Mouse (Mus musculus) limb, embryonic 11.5 days (tissue): ENCODE results near the gene Sntb2. TPM values are rescaled to one million over a fixed set of nuclear protein-coding genes. Genes with fewer than 3 reads are reported as not detected.
A peak's percentile ranks its signal among the peaks of the same experiment; 100 is the strongest.

Experiments used
- ATAC-seq: fragments of 200-750 bp; cut with Nextera tagmentation; 2 replicates; pipeline ENCODE4 v1.8.0; 2017; ENCODE audit warnings: low read depth; ENCODE audit not compliant: insufficient number of reproducible peaks, low FRiP score, low TSS enrichment
- DNase-seq: peaks from one replicate; pipeline ENCODE4 v3.0.0-alpha.2; 2015; ENCODE audit warnings: low spot score
- H3K27ac ChIP-seq: fragments of 300-500 bp; sonication (generic); replicated peaks from 2 replicates; pipeline ENCODE4 v1.5.1; 2014; ENCODE audit warnings: low read depth, mild to moderate bottlenecking, low read length
- H3K27me3 ChIP-seq: fragments of 300-500 bp; sonication (generic); 2 replicates; pipeline ENCODE4 v1.6.1; 2014; ENCODE audit warnings: mild to moderate bottlenecking, low read length, mixed read lengths; ENCODE audit not compliant: control insufficient read depth, insufficient read depth
- H3K36me3 ChIP-seq: fragments of 300-500 bp; sonication (generic); 2 replicates; pipeline ENCODE4 v1.6.1; 2014; ENCODE audit warnings: mild to moderate bottlenecking, low read length, moderate library complexity, mixed read lengths; ENCODE audit not compliant: control insufficient read depth, insufficient read depth
- H3K4me1 ChIP-seq: fragments of 300-500 bp; sonication (generic); 2 replicates; pipeline ENCODE4 v1.6.1; 2014; ENCODE audit warnings: low read length, mixed read lengths; ENCODE audit not compliant: control insufficient read depth, insufficient read depth
- H3K4me2 ChIP-seq: fragments of 300-500 bp; sonication (generic); 2 replicates; pipeline ENCODE4 v1.6.1; 2014; ENCODE audit warnings: low read depth, mild to moderate bottlenecking, moderate library complexity; ENCODE audit not compliant: severe bottlenecking
- H3K4me3 ChIP-seq: fragments of 300-500 bp; sonication (generic); 2 replicates; pipeline ENCODE4 v1.5.1; 2014; ENCODE audit warnings: low read depth, low read length
- H3K9ac ChIP-seq: fragments of 300-500 bp; sonication (generic); 2 replicates; pipeline ENCODE4 v1.6.1; 2014; ENCODE audit warnings: mild to moderate bottlenecking, low read length
- H3K9me3 ChIP-seq: fragments of 300-500 bp; sonication (generic); 2 replicates; pipeline ENCODE4 v1.6.1; 2016; ENCODE audit warnings: low read length; ENCODE audit not compliant: control insufficient read depth
- WGBS: fragments of 180-500 bp; shearing (Covaris S2); extraction: QIAGEN DNeasy Blood & Tissue Kit; methylation state at CpG from one replicate; pipeline ENCODE4 v1.1.7; 2014; 5-methylcytosine and 5-hydroxymethylcytosine counted together
- polyA plus RNA-seq: library from polyadenylated mRNA; unstranded; fragments of >200 nt; fragmentation: Nextera tagmentation; extraction: Ambion mirVana; gene quantifications from 2 replicates; pipeline ENCODE4 v1.2.1, GENCODE M21; 2014

The Sntb2 gene
- polyA plus RNA-seq, 1 experiment from 2014 or later: 10.7 TPM

DNA sequence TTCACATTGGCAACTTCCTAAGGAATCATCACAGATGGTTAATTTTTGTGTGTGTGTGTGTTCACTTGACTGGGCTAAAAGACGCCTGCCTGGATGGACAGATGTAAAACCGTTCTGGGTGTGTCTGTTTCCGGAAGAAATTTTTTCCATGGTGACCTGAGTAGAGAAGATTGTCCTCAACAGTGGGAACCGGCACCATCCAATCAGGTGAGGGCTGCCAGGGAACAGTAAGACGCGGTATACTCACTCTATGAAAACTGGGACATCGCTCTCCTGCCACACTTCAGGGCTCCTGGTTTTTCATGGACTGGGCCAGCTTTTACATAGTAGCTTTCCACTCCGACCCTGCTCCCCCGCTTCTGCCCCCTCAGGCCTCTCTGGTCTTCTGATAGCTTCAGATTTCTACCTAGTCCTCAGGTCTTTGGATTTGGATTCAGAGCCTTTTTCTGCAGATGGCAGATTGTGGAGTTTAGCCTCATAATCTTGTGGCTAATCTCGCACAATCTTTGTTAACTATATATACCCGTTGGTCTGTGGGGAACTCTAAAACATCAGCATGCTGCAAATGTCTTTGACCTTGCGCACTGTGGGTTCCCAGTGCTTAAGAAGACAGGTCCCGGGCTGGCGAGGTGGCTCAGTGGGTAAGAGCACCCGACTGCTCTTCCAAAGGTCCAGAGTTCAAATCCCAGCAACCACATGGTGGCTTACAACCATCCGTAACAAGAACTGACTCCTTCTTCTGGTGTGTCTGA is 1.1 kb upstream of the Sntb2 start:
- no peaks in the 10 kb centered on the region for H3K27me3 ChIP-seq
- no peak overlapping the region for H3K4me3 ChIP-seq
- H3K27ac ChIP-seq: no peak overlapping the region
- H3K36me3 ChIP-seq: no peaks in the 10 kb centered on the region
- 76% methylated on average over 15 of the region's 16 CpGs for WGBS
- H3K4me2 ChIP-seq: no peak overlapping the region
- no peak for DNase-seq
- no peaks in the 10 kb centered on the region for H3K9me3 ChIP-seq
- no peak overlapping the region for H3K9ac ChIP-seq
- H3K4me1 ChIP-seq: peaks cover 20% of the 10 kb centered on the region
- no peak for ATAC-seq

DNA sequence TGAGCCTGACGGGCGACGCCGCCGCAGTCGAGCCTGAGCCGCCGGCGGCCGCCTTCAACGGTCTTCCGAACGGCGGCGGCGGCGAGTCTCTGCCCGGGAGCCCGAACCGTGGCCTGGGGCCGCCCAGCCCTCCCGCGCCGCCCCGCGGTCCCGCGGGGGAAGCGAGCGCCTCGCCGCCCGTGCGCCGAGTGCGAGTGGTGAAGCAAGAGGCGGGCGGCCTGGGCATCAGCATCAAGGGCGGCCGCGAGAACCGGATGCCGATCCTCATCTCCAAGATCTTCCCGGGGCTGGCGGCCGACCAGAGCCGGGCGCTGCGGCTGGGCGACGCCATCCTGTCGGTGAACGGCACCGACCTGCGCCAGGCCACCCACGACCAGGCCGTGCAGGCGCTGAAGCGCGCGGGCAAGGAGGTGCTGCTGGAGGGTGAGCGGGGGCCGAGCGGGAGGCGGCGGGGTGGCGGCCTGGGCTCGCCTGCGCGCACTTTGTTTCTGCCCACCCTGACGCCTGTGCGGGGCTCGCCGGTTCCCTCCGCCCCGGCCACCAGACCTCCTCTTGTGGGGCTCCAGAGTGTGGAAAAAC is 438 bp downstream of the Sntb2 start:
- Histone ChIP-seq H3K4me1 (peaks cover 17% of the 10 kb centered on the region), H3K9ac (peak overlapping the region; percentile 93)
- peak; percentile 67 for DNase-seq

DNA sequence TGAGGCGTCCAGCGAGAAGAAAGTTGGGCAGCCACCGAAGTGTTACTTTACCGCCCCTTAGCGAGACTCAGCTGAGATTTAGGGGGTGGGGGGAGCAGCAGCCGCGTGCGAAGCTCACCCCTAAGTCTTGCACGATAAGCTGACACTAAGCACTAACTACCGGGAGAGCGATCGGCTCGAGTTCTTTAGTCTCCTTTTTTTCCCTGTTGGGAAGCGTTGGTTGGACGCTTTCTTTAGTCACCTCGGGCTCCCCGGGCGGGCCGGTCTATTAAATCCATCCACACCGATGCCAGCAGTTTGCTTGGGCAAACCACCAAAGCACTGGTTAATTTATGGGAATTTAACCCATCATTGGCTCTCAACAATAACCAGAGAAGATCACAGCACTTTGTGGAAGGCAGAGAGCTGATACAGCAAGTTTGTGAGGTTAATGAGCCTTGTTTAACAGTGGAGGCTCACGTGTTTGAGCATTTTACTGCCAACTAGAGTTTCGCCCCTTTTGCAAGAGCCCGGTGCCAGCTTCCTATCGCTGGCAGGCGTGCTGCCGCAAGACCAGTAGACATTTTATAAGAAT is 1.0 kb downstream of the Sntb2 start:
- DNase-seq (peak; percentile 61), ATAC-seq (no peak; the same call in 1 of the 2 replicates)
- Histone ChIP-seq H3K36me3 (no peaks in the 10 kb centered on the region), H3K27ac (peak overlapping the region; percentile 84; the same call in 1 of the 2 replicates), H3K9ac (peak overlapping the region; percentile 93), H3K9me3 (no peaks in the 10 kb centered on the region), H3K4me2 (peak overlapping the region; percentile 55), H3K4me1 (peaks cover 13% of the 10 kb centered on the region), H3K4me3 (peak overlapping the region; percentile 67), H3K27me3 (no peaks in the 10 kb centered on the region)
- WGBS: under 1% methylated on average over 26 of the region's 26 CpGs

More for the DNA sequence above, 438 bp downstream of the Sntb2 start:
- no peaks in the 10 kb centered on the region for H3K36me3 ChIP-seq
- H3K9me3 ChIP-seq: no peaks in the 10 kb centered on the region
- peak overlapping the region; percentile 67 for H3K4me3 ChIP-seq
- WGBS: under 1% methylated on average over 74 of the region's 76 CpGs
- H3K27ac ChIP-seq: peak overlapping the region; percentile 84
- no peaks in the 10 kb centered on the region for H3K27me3 ChIP-seq
- peak overlapping the region; percentile 55 for H3K4me2 ChIP-seq
- peak; percentile 61 for ATAC-seq

DNA sequence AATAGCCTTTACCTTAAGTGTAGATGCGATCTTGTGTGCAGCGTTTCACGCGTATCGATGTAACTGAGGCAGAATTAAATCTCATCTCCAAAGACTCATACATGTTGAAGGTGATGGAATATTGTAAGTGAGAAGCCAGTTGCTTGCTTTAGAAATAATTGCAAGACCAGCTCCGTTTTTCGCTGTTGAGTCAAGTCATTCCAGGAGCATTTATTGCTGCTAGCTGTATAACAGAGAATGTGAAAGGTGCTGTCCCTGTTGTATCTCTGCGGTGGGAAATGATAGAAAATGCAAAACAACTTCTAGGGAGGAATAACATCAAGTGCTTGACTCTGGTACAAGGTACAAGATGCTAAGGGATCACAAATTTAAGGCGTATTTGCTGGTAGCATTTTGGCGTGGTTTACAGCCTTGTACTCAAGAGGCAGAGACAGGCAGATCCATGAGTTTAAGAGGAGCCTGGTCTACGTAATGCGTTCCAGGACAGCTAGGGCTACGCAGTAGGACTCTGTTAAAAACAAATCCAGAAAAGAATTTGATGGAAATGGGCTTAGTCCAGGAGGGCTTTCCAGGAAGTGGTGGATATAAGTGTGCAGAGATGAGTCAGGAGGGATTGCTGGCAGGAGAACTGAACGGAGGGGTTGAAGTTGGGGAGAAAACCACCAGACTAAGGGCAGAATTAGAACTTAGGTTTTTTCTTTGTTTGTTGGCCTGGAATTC is 1.7 kb downstream of the Sntb2 start:
- no peaks in the 10 kb centered on the region for H3K27me3 ChIP-seq
- ATAC-seq (no peak), DNase-seq (no peak)
- no peaks in the 10 kb centered on the region for H3K9me3 ChIP-seq
- peaks cover 12% of the 10 kb centered on the region for H3K4me1 ChIP-seq
- H3K4me2 ChIP-seq: peak overlapping the region; percentile 55
- 32% methylated on average over 14 of the region's 14 CpGs for WGBS
- H3K36me3 ChIP-seq: no peaks in the 10 kb centered on the region
- peak overlapping the region; percentile 67 for H3K4me3 ChIP-seq
- peak overlapping the region; percentile 93 for H3K9ac ChIP-seq
- no peak overlapping the region for H3K27ac ChIP-seq

DNA sequence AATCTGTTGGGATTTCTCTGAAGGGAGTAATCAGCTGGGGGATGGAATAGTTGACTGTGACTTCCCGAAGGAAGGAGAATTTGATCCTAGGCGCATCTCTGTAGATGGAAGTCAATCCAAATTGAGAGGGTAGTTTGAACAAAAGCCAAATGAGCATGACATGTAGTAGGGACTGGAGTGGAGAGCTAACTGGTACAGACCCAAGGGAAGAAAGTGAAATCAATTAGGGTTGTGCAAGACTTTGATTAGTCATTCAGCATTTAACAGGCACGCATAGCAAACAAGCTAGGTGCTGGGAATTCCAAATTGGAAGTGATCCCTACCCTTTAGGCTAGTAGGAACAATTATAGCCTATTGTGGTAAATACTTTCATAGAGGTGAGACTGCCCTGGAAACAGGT is 6.3 kb downstream of the Sntb2 start:
- DNase-seq (no peak), ATAC-seq (no peak)
- Histone ChIP-seq H3K36me3 (no peaks in the 10 kb centered on the region), H3K9ac (no peak overlapping the region), H3K4me3 (no peak overlapping the region), H3K4me1 (peaks cover 9% of the 10 kb centered on the region), H3K4me2 (no peak overlapping the region), H3K27ac (no peak overlapping the region), H3K27me3 (no peaks in the 10 kb centered on the region), H3K9me3 (no peaks in the 10 kb centered on the region)
- WGBS: 94% methylated on average over 3 of the region's 3 CpGs

DNA sequence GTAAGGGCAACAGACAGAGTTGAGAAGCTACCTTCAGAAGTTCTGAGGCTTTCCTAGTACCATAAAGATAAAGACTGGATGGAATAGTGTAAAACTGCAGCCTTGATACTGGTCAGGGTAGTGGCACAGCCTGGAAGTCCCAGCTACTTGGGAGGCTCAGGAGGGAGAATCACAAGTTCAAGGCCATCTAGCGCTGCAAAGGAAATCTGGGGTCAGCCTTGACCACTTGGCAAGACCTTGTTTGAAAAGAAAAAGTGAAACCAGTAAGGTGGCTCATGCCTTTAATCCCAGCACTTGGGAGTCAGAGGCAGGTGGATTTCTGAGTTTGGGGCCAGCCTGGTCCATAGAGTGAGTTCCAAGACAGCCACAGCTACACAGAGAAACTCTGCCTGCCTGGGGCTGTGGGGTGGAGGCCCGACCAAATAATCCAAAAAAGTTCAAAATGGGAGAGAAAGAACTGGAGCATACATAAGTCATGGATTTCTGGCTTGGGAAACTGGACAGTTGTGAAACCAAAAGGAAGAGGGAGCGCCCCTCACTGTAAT is 8.4 kb downstream of the Sntb2 start:
- no peaks in the 10 kb centered on the region for H3K36me3 ChIP-seq
- no peak overlapping the region for H3K9ac ChIP-seq
- DNase-seq: no peak
- H3K27me3 ChIP-seq: no peaks in the 10 kb centered on the region
- no peak overlapping the region for H3K4me3 ChIP-seq
- no peaks in the 10 kb centered on the region for H3K4me1 ChIP-seq
- ATAC-seq: no peak
- no peak overlapping the region for H3K4me2 ChIP-seq
- H3K9me3 ChIP-seq: no peaks in the 10 kb centered on the region
- H3K27ac ChIP-seq: no peak overlapping the region
- WGBS: 90% methylated on average over 3 of the region's 3 CpGs

DNA sequence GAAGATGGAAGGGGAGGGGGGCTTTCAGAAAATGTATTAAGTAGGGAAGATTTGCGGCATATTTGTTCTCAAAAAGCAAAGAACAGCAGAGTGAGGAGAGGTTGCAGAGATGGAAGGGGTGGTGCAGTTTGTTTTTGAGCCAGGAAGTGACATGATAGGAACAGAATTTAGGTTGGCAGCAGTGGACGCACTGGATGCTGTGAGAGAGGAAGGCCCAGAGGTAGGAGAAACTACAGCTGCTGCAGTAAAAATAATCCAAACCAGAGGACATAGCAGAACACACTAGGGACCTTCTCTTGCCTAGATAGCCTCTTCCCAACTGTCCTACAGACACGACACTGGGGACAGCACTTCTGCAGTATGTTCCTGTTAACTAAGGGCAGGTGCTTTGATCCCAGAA is 9.2 kb downstream of the Sntb2 start:
- ATAC-seq: no peak
- WGBS: 77% methylated on average over 3 of the region's 3 CpGs
- H3K4me3 ChIP-seq: no peak overlapping the region
- no peaks in the 10 kb centered on the region for H3K27me3 ChIP-seq
- no peaks in the 10 kb centered on the region for H3K9me3 ChIP-seq
- H3K36me3 ChIP-seq: no peaks in the 10 kb centered on the region
- no peak for DNase-seq
- H3K27ac ChIP-seq: no peak overlapping the region
- H3K4me1 ChIP-seq: no peaks in the 10 kb centered on the region
- no peak overlapping the region for H3K9ac ChIP-seq
- no peak overlapping the region for H3K4me2 ChIP-seq

DNA sequence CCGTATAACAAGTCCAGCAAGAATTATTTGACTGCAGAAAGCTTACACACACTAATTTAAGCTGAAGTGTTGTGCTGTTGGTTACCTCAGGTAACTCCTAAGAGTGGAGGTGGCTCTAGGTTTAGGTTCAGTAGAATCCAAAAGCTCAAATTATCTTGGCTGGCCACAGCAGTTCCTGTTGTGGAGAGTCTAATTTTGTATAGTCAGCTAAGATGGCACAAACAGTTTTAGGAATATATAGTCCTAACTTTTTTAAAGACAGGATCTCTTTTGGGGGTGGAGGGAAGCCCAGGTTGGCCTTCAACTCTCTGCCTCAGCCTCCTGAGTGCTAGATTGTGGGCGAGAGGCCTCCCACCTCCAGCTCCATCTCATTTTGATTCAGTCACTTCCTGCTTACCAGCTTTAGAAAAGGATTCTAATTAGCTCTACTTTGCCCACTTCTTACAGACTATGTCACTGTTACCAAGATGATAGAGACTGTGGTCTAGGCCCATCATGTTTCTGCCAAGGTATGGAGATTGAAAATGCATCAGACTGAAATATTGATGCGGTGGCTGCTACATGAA is 13.2 kb downstream of the Sntb2 start:
- 89% methylated on average over 3 of the region's 3 CpGs for WGBS
- H3K4me3 ChIP-seq: no peak overlapping the region
- H3K27me3 ChIP-seq: no peaks in the 10 kb centered on the region
- DNase-seq (no peak), ATAC-seq (no peak)
- H3K9me3 ChIP-seq: no peaks in the 10 kb centered on the region
- H3K4me2 ChIP-seq: no peak overlapping the region
- H3K9ac ChIP-seq: no peak overlapping the region
- no peaks in the 10 kb centered on the region for H3K4me1 ChIP-seq
- no peaks in the 10 kb centered on the region for H3K36me3 ChIP-seq
- no peak overlapping the region for H3K27ac ChIP-seq
